Mouse (Mus musculus): ENCODE measurements around the gene Farsb. TPM values are rescaled to one million over a fixed set of nuclear protein-coding genes. Genes with fewer than 3 reads are reported as not detected.
A peak's percentile ranks its signal among the peaks of the same experiment; 100 is the strongest.

The Farsb gene
- total and polyA plus RNA-seq, 3 experiments, result 119 to 154 (median 122) TPM

DNA sequence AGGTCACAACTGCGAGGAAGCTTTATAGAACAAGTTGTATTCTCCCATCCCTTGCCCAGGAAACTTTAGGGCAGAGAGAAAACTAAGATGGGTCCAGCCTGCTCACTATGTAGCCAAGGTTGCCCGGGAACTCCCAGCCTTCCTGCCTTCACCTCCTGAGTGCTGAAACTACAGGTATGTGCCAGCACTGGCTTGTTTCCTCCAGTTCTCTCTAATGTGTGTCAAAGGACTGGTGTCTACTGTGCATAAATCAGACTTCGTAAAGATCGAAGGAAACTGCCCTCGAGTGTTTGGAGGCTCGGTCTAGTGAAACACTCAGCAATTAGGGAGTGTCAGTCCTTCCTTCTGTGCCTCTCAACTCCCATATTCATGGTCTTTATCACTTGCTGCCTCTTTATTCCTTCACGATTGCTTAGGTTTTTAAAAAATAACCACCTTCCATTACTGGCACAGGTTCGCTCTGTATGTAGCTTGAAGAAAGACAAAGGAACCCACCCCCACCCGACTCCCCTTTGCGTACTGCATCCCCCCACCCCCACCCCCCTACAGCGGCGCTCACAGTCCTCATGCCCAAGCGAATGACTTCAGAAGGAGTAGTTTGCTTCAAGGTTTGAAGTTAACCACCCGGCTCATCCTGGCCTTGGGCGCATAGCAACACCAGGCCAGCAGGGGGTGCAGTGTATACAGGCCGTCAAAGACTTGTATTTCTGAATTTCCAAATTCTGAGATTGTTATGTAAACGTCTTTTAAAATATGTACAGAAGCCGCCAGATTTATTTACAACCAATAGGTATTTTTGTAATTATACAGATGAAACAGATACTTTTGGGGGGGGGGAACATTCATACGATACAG is 47.8 kb upstream of the Farsb start:
- peaks cover 0 to 4% of the 10 kb centered on the region in 2 experiments; a peak in 2 of 4 replicates for H3K4me1 ChIP-seq (ENCODE audit: control insufficient read depth in 1 of 2, insufficient read depth in 2 of 2, low read length in 2 of 2)
- H3K79me2 ChIP-seq (ENCODE audit: control insufficient read depth, insufficient read depth, low read length, poor library complexity), result no peaks in the 10 kb centered on the region
- no peak overlapping the region for H3K27ac ChIP-seq (ENCODE audit: control insufficient read depth, low read depth, low read length)
- H3K36me3 ChIP-seq (ENCODE audit: control insufficient read depth in 1 of 2, insufficient read depth in 2 of 2, low read length in 2 of 2), result no peaks in the 10 kb centered on the region
- no peak overlapping the region for H3K9ac ChIP-seq (ENCODE audit: control insufficient read depth, low read depth, low read length, poor library complexity, severe bottlenecking)
- TF ChIP-seq RAD21 (IDR thresholded peaks at IDR 0.05; ENCODE audit: low read depth, low read length), result peak; percentile 54
- TF ChIP-seq ZC3H11A (IDR thresholded peaks at IDR 0.05; ENCODE audit: low read depth, low read length), result peak; percentile 27; the same call in 1 of the 2 replicates
- TF ChIP-seq SMC3 (IDR thresholded peaks at IDR 0.05; ENCODE audit: low read depth, low read length), result peak; percentile 55
- no peak for TF ChIP-seq MAFK (IDR thresholded peaks at IDR 0.05; ENCODE audit: borderline replicate concordance, low read depth, low read length)
- no peak for TF ChIP-seq MYC (IDR thresholded peaks at IDR 0.05; ENCODE audit: low read depth, low read length)
- TF ChIP-seq CTCF (IDR thresholded peaks at IDR 0.05 in 2 of 3, conservative IDR thresholded peaks at IDR 0.05 in 1 of 3; ENCODE audit: control insufficient read depth in 1 of 3, insufficient read depth in 1 of 3, low read depth in 2 of 3, low read length in 3 of 3, poor library complexity in 1 of 3, severe bottlenecking in 1 of 3), result peak; percentile 47 to 71 (median 64)
- no peak for TF ChIP-seq POLR2A (IDR thresholded peaks at IDR 0.05; ENCODE audit: control insufficient read depth in 1 of 2, insufficient read depth in 1 of 2, low read depth in 1 of 2, low read length in 2 of 2, poor library complexity in 1 of 2)
- peak; percentile 62 for DNase-seq (ENCODE audit: low read depth, low spot score)
- no peak overlapping the region for H3K4me3 ChIP-seq (ENCODE audit: control insufficient read depth in 1 of 2, insufficient read depth in 1 of 2, low read depth in 2 of 2, low read length in 2 of 2)
- no peaks in the 10 kb centered on the region for H3K27me3 ChIP-seq (ENCODE audit: control insufficient read depth in 1 of 2, insufficient read depth in 2 of 2, low read length in 2 of 2)
- H3K9me3 ChIP-seq (replicated peaks; ENCODE audit: insufficient read depth, low read length), result no peaks in the 10 kb centered on the region

DNA sequence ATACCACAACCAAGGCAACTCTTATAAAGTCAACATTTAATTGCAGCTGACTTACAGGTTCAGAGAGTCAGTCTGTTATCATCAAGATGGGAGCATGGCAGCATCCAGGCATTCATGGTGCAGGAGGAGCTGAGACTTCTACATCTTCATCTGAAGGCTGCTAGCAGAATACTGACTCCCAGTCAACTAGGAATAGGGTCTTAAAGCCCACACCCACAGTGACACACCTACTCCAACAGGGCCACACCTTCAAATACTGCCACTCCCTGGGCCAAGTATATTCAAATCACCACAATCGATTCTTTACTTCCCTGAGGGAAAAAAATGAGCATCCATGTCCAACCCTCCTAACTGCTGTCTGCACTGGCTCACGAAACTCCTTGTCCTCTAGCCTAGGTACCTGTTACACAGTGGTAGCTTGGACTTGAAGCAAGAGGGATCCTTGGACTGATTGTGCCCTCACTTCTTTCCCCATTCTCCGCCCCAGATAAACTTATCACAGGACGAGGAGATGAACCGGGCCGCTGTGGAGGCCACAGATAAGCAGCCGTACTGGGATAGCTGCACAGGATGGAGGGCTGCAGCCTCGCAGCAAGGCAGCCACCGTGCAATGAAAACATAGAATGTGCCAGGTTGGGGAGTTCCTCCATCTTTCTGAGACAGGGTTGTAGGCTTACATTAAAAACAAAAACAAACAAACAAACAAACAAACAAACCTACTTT is 45.9 kb upstream of the Farsb start:
- Histone ChIP-seq H3K27ac (ENCODE audit: control insufficient read depth, low read depth, low read length) (no peak overlapping the region), H3K27me3 (ENCODE audit: control insufficient read depth in 1 of 2, insufficient read depth in 2 of 2, low read length in 2 of 2) (no peaks in the 10 kb centered on the region), H3K4me1 (ENCODE audit: control insufficient read depth in 1 of 2, insufficient read depth in 2 of 2, low read length in 2 of 2) (peaks cover 0 to 4% of the 10 kb centered on the region in 2 experiments; a peak in 2 of 4 replicates), H3K79me2 (ENCODE audit: control insufficient read depth, insufficient read depth, low read length, poor library complexity) (no peaks in the 10 kb centered on the region), H3K9me3 (replicated peaks; ENCODE audit: insufficient read depth, low read length) (no peaks in the 10 kb centered on the region), H3K4me3 (ENCODE audit: control insufficient read depth in 1 of 2, insufficient read depth in 1 of 2, low read depth in 2 of 2, low read length in 2 of 2) (no peak overlapping the region), H3K9ac (ENCODE audit: control insufficient read depth, low read depth, low read length, poor library complexity, severe bottlenecking) (no peak overlapping the region), H3K36me3 (ENCODE audit: control insufficient read depth in 1 of 2, insufficient read depth in 2 of 2, low read length in 2 of 2) (no peaks in the 10 kb centered on the region)
- TF ChIP-seq GABPA (IDR thresholded peaks at IDR 0.05; ENCODE audit: low read depth, low read length) (no peak), MAZ (IDR thresholded peaks at IDR 0.05; ENCODE audit: low read depth, low read length) (no peak), SIN3A (IDR thresholded peaks at IDR 0.05; ENCODE audit: low read length) (no peak), MYB (IDR thresholded peaks at IDR 0.05; ENCODE audit: low read depth, low read length) (no peak), RAD21 (IDR thresholded peaks at IDR 0.05; ENCODE audit: low read depth, low read length) (no peak), POLR2AphosphoS5 (IDR thresholded peaks at IDR 0.05; ENCODE audit: borderline replicate concordance, low read depth, low read length) (no peak), NRF1 (IDR thresholded peaks at IDR 0.05; ENCODE audit: insufficient read depth, low read depth, low read length, poor library complexity, severe bottlenecking) (no peak), HCFC1 (IDR thresholded peaks at IDR 0.05; ENCODE audit: low read depth, low read length) (no peak), POLR2A (IDR thresholded peaks at IDR 0.05; ENCODE audit: control insufficient read depth in 1 of 2, insufficient read depth in 1 of 2, low read depth in 1 of 2, low read length in 2 of 2, poor library complexity in 1 of 2) (no peak), MAFK (IDR thresholded peaks at IDR 0.05; ENCODE audit: borderline replicate concordance, low read depth, low read length) (no peak), TCF12 (IDR thresholded peaks at IDR 0.05; ENCODE audit: low read depth, low read length) (peak; percentile 62), EP300 (IDR thresholded peaks at IDR 0.05; ENCODE audit: low read depth in 1 of 2, low read length in 2 of 2) (peak in 1 of 2 experiments; percentile 57; a peak in 2 of 4 replicates), MXI1 (IDR thresholded peaks at IDR 0.05; ENCODE audit: low read depth, low read length) (no peak), RCOR1 (IDR thresholded peaks at IDR 0.05; ENCODE audit: low read depth, low read length) (no peak), TAL1 (IDR thresholded peaks at IDR 0.05; ENCODE audit: low read length) (no peak), MAX (IDR thresholded peaks at IDR 0.05; ENCODE audit: low read length) (no peak), USF1 (IDR thresholded peaks at IDR 0.05; ENCODE audit: low read depth, low read length) (no peak), ELF1 (IDR thresholded peaks at IDR 0.05; ENCODE audit: low read depth, low read length) (no peak), UBTF (IDR thresholded peaks at IDR 0.05; ENCODE audit: borderline replicate concordance, insufficient read depth, low read depth, low read length) (no peak), GATA1 (IDR thresholded peaks at IDR 0.05; ENCODE audit: low read depth, low read length) (peak; percentile 46; the same call in 1 of the 2 replicates), BHLHE40 (IDR thresholded peaks at IDR 0.05; ENCODE audit: borderline replicate concordance, low read depth, low read length) (no peak), ZNF384 (IDR thresholded peaks at IDR 0.05; ENCODE audit: low read depth, low read length) (no peak), MYC (IDR thresholded peaks at IDR 0.05; ENCODE audit: low read depth, low read length) (no peak), JUND (IDR thresholded peaks at IDR 0.05; ENCODE audit: low read depth, low read length) (no peak), NELFE (IDR thresholded peaks at IDR 0.05; ENCODE audit: low read depth, low read length) (no peak)
- peak; percentile 28 for DNase-seq (ENCODE audit: low read depth, low spot score)
